Mouse (Mus musculus): Measurements from ENCODE around the gene Gm17622. TPM values are rescaled to one million over a fixed set of nuclear protein-coding genes. Genes with fewer than 3 reads are reported as not detected.
A peak's percentile ranks its signal among the peaks of the same experiment; 100 is the strongest.

Gene Gm17622
- polyA plus RNA-seq (2014; fragmentation: Nextera tagmentation; extraction: Ambion mirVana), result not detected in 2 replicates

DNA sequence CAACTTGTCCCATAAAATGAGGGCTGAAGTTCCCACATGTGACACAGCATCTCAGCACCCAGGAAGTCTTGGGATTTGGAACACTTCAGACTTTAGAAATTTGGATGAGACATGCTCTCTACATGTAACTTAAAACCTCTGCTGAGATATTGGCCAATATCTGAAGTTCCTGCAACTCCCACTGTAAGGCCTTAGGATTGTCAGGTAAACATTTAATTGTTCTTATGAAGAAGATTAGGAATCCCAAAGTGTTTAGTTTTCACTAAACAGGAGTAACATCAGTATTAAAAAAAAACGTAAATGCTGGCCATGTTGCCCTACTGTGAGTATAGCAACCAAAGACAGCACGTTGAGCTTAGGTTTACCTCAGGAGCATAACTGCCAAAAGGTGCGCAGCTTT, at the start of gene Gm17622:
Gm17622 (plus strand) TSS at position 301 of the 400 bp plus-strand sequence.
- Histone ChIP-seq H3K27me3 (replicated peaks; ENCODE audit: control insufficient read depth, insufficient read depth, low read length) (no peaks in the 10 kb centered on the region), H3K27ac (ENCODE audit: low read depth) (no peak within 1 kb of the TSS), H3K9me3 (ENCODE audit: control insufficient read depth, low read length) (peaks cover 3% of the 10 kb centered on the region; the same call in 1 of the 2 replicates), H3K9ac (ENCODE audit: low read length) (no peak within 1 kb of the TSS), H3K36me3 (ENCODE audit: control insufficient read depth, insufficient read depth, low read length) (peaks cover 33% of the 10 kb centered on the region), H3K4me1 (replicated peaks; ENCODE audit: control insufficient read depth, insufficient read depth, low read length) (no peaks in the 10 kb centered on the region), H3K4me3 (ENCODE audit: low read depth, low read length) (no peak within 1 kb of the TSS), H3K4me2 (ENCODE audit: low read length) (no peak within 1 kb of the TSS)
- 94% methylated on average over 3 of the region's 3 CpGs for WGBS
- ATAC-seq (replicated peaks; ENCODE audit: low FRiP score, low TSS enrichment, low read depth), result no peak
- DNase-seq (ENCODE audit: low spot score), result no peak

DNA sequence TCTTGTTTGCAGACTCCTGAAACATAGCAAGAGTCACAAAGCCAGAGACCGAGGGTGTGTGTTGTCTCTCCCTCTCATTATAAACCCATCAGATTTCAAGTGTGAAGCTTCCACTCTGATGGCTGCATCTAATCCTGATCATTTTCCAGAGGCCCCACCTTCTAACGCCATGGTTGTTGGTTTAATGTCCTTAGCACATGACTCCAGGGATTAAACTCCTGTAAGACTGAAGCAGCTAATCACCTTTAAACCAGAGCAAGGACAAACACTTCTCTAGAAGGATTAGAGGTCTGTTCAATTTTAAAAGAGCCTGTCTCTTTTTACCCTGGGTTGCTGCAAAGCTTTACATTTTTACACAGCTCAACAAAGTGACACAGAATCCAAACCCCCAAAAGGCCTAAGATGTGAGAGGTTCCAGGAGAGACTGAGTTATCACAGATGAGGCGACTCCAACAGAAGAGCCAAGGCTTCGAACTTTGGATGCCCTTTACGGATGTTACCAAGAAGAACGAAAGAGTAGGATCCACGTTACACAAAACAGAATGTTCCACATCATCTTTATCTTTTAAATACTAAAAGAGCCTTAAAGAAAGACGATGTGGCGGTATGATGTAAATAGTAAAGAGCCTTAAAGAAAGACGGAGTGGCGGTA, 40.2 kb upstream of the Gm17622 start:
- WGBS, result 56% methylated on average over 11 of the region's 11 CpGs
- DNase-seq (ENCODE audit: low spot score) (no peak), ATAC-seq (replicated peaks; ENCODE audit: low FRiP score, low TSS enrichment, low read depth) (no peak)
- Histone ChIP-seq H3K4me1 (replicated peaks; ENCODE audit: control insufficient read depth, insufficient read depth, low read length) (no peaks in the 10 kb centered on the region), H3K36me3 (ENCODE audit: control insufficient read depth, insufficient read depth, low read length) (no peaks in the 10 kb centered on the region), H3K4me2 (ENCODE audit: low read length) (no peak overlapping the region), H3K9me3 (ENCODE audit: control insufficient read depth, low read length) (no peaks in the 10 kb centered on the region), H3K27ac (ENCODE audit: low read depth) (0 out of 2 replicates have a peak overlapping the region, but pooled peaks have one; percentile 33), H3K27me3 (replicated peaks; ENCODE audit: control insufficient read depth, insufficient read depth, low read length) (no peaks in the 10 kb centered on the region), H3K9ac (ENCODE audit: low read length) (no peak overlapping the region), H3K4me3 (ENCODE audit: low read depth, low read length) (no peak overlapping the region)

GRCm38 (mm10) chr13:96450869-96451268, 39.7 kb upstream of the Gm17622 start:
- Histone ChIP-seq H3K4me3 (ENCODE audit: low read depth, low read length) (no peak overlapping the region), H3K9me3 (ENCODE audit: control insufficient read depth, low read length) (no peaks in the 10 kb centered on the region), H3K4me2 (ENCODE audit: low read length) (no peak overlapping the region), H3K27me3 (replicated peaks; ENCODE audit: control insufficient read depth, insufficient read depth, low read length) (no peaks in the 10 kb centered on the region), H3K27ac (ENCODE audit: low read depth) (peak overlapping the region; percentile 54; the same call in 1 of the 2 replicates), H3K9ac (ENCODE audit: low read length) (no peak overlapping the region), H3K36me3 (ENCODE audit: control insufficient read depth, insufficient read depth, low read length) (no peaks in the 10 kb centered on the region), H3K4me1 (replicated peaks; ENCODE audit: control insufficient read depth, insufficient read depth, low read length) (no peaks in the 10 kb centered on the region)
- 74% methylated on average over 7 of the region's 7 CpGs for WGBS
- DNase-seq (ENCODE audit: low spot score) (no peak), ATAC-seq (replicated peaks; ENCODE audit: low FRiP score, low TSS enrichment, low read depth) (no peak)

DNA sequence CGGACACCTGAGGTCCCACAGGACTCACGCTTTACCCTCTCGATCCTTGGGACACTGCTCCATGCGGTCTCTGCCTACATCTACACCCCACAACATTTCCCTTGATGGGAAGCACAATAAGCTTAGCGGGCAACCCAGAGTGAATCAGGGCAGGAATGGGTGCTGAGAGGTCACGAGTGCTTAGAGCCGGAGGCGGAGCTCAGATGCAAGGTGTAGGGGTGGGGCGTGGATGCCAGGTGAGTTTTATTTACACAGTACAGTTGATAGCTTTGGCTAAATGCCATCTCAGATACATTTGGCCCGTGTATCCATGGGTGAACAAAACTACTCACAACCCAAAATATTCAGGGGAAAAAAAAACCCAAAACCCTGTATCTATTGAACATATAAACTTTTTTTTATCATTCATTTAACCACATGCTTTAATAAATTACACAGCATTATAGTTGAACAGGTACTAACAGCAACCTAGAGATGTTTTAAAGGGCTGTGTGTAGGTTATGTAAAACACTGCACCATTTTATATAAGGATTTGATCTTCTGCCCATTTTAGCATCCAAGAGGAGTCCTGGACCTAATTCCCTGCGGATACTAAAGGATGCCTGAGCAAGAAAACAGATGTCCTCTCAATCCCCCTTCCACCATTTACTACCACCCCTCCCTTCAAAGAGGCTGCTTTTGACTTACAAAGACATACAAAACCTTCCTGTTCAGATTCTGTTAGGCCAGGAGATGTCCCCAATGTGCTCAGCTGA, 39.0 kb upstream of the Gm17622 start:
- Histone ChIP-seq H3K9me3 (ENCODE audit: control insufficient read depth, low read length) (no peaks in the 10 kb centered on the region), H3K4me3 (ENCODE audit: low read depth, low read length) (no peak overlapping the region), H3K27me3 (replicated peaks; ENCODE audit: control insufficient read depth, insufficient read depth, low read length) (no peaks in the 10 kb centered on the region), H3K9ac (ENCODE audit: low read length) (no peak overlapping the region), H3K27ac (ENCODE audit: low read depth) (peak overlapping the region; percentile 54; the same call in 1 of the 2 replicates), H3K36me3 (ENCODE audit: control insufficient read depth, insufficient read depth, low read length) (no peaks in the 10 kb centered on the region), H3K4me1 (replicated peaks; ENCODE audit: control insufficient read depth, insufficient read depth, low read length) (no peaks in the 10 kb centered on the region), H3K4me2 (ENCODE audit: low read length) (no peak overlapping the region)
- ATAC-seq (replicated peaks; ENCODE audit: low FRiP score, low TSS enrichment, low read depth) (no peak), DNase-seq (ENCODE audit: low spot score) (no peak)
- WGBS, result 82% methylated on average over 11 of the region's 11 CpGs

DNA sequence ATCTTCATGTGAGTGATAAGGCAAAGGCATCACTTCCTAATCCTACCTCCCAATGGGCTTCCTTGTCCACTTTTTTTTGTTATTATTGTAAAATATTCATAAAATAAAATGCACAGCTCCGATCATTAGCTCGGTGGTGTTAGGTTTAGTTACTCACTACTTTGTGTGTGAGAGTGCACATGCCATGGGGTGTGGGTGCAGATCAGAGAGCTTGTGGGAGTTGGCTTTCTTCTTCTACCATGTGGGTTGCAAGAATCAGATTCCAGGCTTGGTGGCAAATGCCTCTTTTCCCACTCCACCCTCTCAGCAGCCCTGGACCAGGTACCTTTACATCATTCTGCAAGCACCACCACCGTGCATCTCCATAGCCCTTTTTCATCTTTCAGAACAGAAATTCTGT, 37.9 kb upstream of the Gm17622 start:
- H3K27ac ChIP-seq (ENCODE audit: low read depth), result no peak overlapping the region
- no peak for ATAC-seq (replicated peaks; ENCODE audit: low FRiP score, low TSS enrichment, low read depth)
- 87% methylated on average over 3 of the region's 3 CpGs for WGBS

GRCm38 (mm10) chr13:96454288-96454687, 36.2 kb upstream of the Gm17622 start:
- WGBS, result 85% methylated on average over 3 of the region's 3 CpGs
- Histone ChIP-seq H3K27me3 (replicated peaks; ENCODE audit: control insufficient read depth, insufficient read depth, low read length) (no peaks in the 10 kb centered on the region), H3K9ac (ENCODE audit: low read length) (no peak overlapping the region), H3K27ac (ENCODE audit: low read depth) (no peak overlapping the region), H3K9me3 (ENCODE audit: control insufficient read depth, low read length) (no peaks in the 10 kb centered on the region), H3K4me3 (ENCODE audit: low read depth, low read length) (no peak overlapping the region), H3K4me1 (replicated peaks; ENCODE audit: control insufficient read depth, insufficient read depth, low read length) (no peaks in the 10 kb centered on the region), H3K4me2 (ENCODE audit: low read length) (no peak overlapping the region), H3K36me3 (ENCODE audit: control insufficient read depth, insufficient read depth, low read length) (no peaks in the 10 kb centered on the region)
- DNase-seq (ENCODE audit: low spot score), result no peak
- ATAC-seq (replicated peaks; ENCODE audit: low FRiP score, low TSS enrichment, low read depth), result no peak

More for the DNA sequence above, 37.9 kb upstream of the Gm17622 start:
- Histone ChIP-seq H3K9ac (ENCODE audit: low read length) (no peak overlapping the region), H3K4me1 (replicated peaks; ENCODE audit: control insufficient read depth, insufficient read depth, low read length) (no peaks in the 10 kb centered on the region), H3K9me3 (ENCODE audit: control insufficient read depth, low read length) (no peaks in the 10 kb centered on the region), H3K27me3 (replicated peaks; ENCODE audit: control insufficient read depth, insufficient read depth, low read length) (no peaks in the 10 kb centered on the region), H3K4me2 (ENCODE audit: low read length) (no peak overlapping the region), H3K36me3 (ENCODE audit: control insufficient read depth, insufficient read depth, low read length) (no peaks in the 10 kb centered on the region), H3K4me3 (ENCODE audit: low read depth, low read length) (no peak overlapping the region)
- DNase-seq (ENCODE audit: low spot score), result no peak

GRCm38 (mm10) chr13:96457566-96457965, 33.0 kb upstream of the Gm17622 start:
- no peak for DNase-seq (ENCODE audit: low spot score)
- Histone ChIP-seq H3K4me1 (replicated peaks; ENCODE audit: control insufficient read depth, insufficient read depth, low read length) (no peaks in the 10 kb centered on the region), H3K9ac (ENCODE audit: low read length) (no peak overlapping the region), H3K4me3 (ENCODE audit: low read depth, low read length) (no peak overlapping the region), H3K27me3 (replicated peaks; ENCODE audit: control insufficient read depth, insufficient read depth, low read length) (no peaks in the 10 kb centered on the region), H3K36me3 (ENCODE audit: control insufficient read depth, insufficient read depth, low read length) (no peaks in the 10 kb centered on the region), H3K4me2 (ENCODE audit: low read length) (no peak overlapping the region), H3K27ac (ENCODE audit: low read depth) (no peak overlapping the region), H3K9me3 (ENCODE audit: control insufficient read depth, low read length) (no peaks in the 10 kb centered on the region)
- WGBS, result 83% methylated on average over 5 of the region's 5 CpGs
- no peak for ATAC-seq (replicated peaks; ENCODE audit: low FRiP score, low TSS enrichment, low read depth)

- H3K27me3 ChIP-seq (replicated peaks; ENCODE audit: control insufficient read depth, insufficient read depth, low read length), result no peaks in the 10 kb centered on the region
- no peak overlapping the region for H3K4me3 ChIP-seq (ENCODE audit: low read depth, low read length)
- H3K9ac ChIP-seq (ENCODE audit: low read length), result no peak overlapping the region
- DNase-seq (ENCODE audit: low spot score) (no peak), ATAC-seq (replicated peaks; ENCODE audit: low FRiP score, low TSS enrichment, low read depth) (peak; percentile 72)
- no peaks in the 10 kb centered on the region for H3K36me3 ChIP-seq (ENCODE audit: control insufficient read depth, insufficient read depth, low read length)
- H3K27ac ChIP-seq (ENCODE audit: low read depth), result no peak overlapping the region
- 64% methylated on average over 5 of the region's 5 CpGs for WGBS
- no peaks in the 10 kb centered on the region for H3K4me1 ChIP-seq (replicated peaks; ENCODE audit: control insufficient read depth, insufficient read depth, low read length)
- no peak overlapping the region for H3K4me2 ChIP-seq (ENCODE audit: low read length)
- H3K9me3 ChIP-seq (ENCODE audit: control insufficient read depth, low read length), result no peaks in the 10 kb centered on the region
Measured at GRCm38 (mm10) chr13:96458018-96458417, 32.5 kb upstream of the Gm17622 start.

Measured in intestine, embryonic 14.5 days (tissue).